Mouse (Mus musculus) olfactory bulb, adult 2 months (tissue): ENCODE results near the gene Jph4. TPM values are rescaled to one million over a fixed set of nuclear protein-coding genes. Genes with fewer than 3 reads are reported as not detected.

Experiments
- H3K27ac ChIP-seq: fragments of 200-500 bp; 2 replicates; pipeline ENCODE4 v1.5.1; 2012; ENCODE audit warnings: low read depth, low read length; ENCODE audit not compliant: insufficient read depth
- H3K4me1 ChIP-seq: fragments of 200-500 bp; 2 replicates; pipeline ENCODE4 v1.6.1; 2012; ENCODE audit warnings: low read length; ENCODE audit not compliant: control insufficient read depth, insufficient read depth
- H3K4me3 ChIP-seq: fragments of 200-500 bp; 2 replicates; pipeline ENCODE4 v1.5.1; 2012; ENCODE audit warnings: mild to moderate bottlenecking, low read depth, low read length, moderate library complexity; ENCODE audit not compliant: insufficient read depth
- CTCF ChIP-seq: fragments of 200-500 bp; IDR thresholded peaks from 2 replicates; pipeline ENCODE4 v1.5.1; 2012; ENCODE audit warnings: low read depth, mild to moderate bottlenecking, low read length, moderate library complexity; ENCODE audit not compliant: insufficient read depth
- POLR2A ChIP-seq: fragments of 200-500 bp; IDR thresholded peaks from 2 replicates; pipeline ENCODE4 v1.6.1; 2012; ENCODE audit warnings: mild to moderate bottlenecking, low read depth, low read length, moderate library complexity; ENCODE audit not compliant: insufficient read depth
- WGBS: fragments of 180-500 bp; shearing (Covaris S2); methylation state at CpG from one replicate; pipeline ENCODE4 v1.1.7; 2018; 5-methylcytosine and 5-hydroxymethylcytosine counted together
- polyA plus RNA-seq: library from polyadenylated mRNA; stranded (reverse); fragments of >200 nt; gene quantifications from 2 replicates; pipeline ENCODE4 v1.2.4, GENCODE M21; 2012; ENCODE audit warnings: low replicate concordance; ENCODE audit not compliant: missing spikeins, insufficient read depth, insufficient read length

The Jph4 gene
- polyA plus RNA-seq, 1 experiment: not detected

GRCm38 (mm10) chr14:55076956-55077355 is 39.8 kb downstream of the Jph4 start:
- peaks cover 65% of the 10 kb centered on the region for H3K4me1 ChIP-seq
- H3K27ac ChIP-seq: no peak overlapping the region; the same call in 1 of the 2 replicates
- 60% methylated on average over 3 of the region's 3 CpGs for WGBS
- no peak for TF ChIP-seq CTCF
- no peak for TF ChIP-seq POLR2A
- H3K4me3 ChIP-seq: no peak overlapping the region

GRCm38 (mm10) chr14:55076224-55076623 is 40.5 kb downstream of the Jph4 start:
- Histone ChIP-seq H3K27ac (no peak overlapping the region; the same call in 1 of the 2 replicates), H3K4me3 (no peak overlapping the region), H3K4me1 (peaks cover 72% of the 10 kb centered on the region)
- TF ChIP-seq CTCF (no peak), POLR2A (no peak)
- 16% methylated on average over 6 of the region's 6 CpGs for WGBS

DNA sequence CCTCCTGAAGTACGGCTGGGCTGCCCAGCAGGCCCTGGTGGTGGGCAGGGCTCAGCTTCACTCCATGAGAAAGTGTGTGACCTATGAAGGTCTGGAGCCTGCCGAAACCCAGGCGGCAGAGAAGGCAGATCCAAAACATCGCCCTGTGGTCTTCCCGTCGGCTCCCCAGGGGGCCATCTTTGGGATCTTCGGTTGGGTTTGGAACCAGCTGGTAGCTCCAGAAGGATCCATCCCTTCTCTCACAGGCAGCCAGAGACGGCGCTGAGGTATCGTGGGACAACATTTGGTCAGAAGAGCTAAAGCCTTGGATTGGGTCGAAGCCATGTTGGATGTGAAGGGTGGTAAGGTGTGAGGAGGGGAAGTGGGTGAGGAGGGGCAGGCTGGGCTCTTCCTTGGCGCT is 42.3 kb downstream of the Jph4 start:
- H3K4me1 ChIP-seq: peaks cover 76% of the 10 kb centered on the region
- TF ChIP-seq POLR2A (no peak), CTCF (no peak)
- H3K4me3 ChIP-seq: no peak overlapping the region
- 92% methylated on average over 12 of the region's 12 CpGs for WGBS
- H3K27ac ChIP-seq: no peak overlapping the region

DNA sequence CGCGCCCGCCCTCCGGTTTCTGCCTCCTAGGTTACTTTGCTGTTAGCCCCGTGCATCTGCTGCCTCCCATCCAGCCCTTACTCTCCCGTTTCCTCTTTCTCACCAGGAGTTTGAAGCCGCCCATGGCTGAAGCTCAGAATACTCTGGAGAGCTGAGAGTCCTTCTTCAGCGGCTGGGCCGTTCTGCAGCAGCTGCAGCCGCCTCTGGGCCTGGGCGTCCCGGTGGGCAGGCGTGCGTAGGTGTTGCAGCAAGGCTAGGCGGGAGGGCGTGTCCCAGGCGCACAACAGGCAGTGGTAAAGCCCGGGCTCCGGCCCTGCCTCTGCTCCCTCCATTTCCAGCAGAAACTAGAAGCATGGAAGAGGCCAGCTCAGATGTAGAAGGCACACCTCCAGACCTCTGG is 45.0 kb downstream of the Jph4 start:
- 22% methylated on average over 19 of the region's 19 CpGs for WGBS
- TF ChIP-seq POLR2A (no peak), CTCF (no peak)
- Histone ChIP-seq H3K4me1 (peaks cover 54% of the 10 kb centered on the region), H3K27ac (peak overlapping the region; percentile 38; the same call in 1 of the 2 replicates), H3K4me3 (no peak overlapping the region)

DNA sequence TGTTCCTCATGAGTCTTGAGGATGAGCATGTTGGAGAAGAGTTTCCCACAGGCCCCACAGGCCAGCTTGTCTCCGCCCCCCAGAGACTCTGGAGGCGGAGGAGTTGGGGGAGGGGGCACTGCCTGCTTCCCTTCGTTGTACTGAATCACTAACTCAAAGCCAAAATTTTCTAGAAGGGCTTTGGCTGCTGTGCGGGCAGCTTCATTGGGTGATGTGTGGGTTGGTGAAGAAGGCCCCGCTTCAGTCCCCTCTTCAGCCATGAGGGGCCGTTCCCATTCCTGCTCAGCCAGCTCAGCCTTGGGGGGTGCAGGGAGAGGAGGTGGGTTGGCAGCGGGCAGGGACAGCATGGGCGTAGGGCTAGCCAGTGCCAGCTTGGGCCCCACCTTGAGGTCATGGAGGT is 50.7 kb downstream of the Jph4 start:
- 0 out of 2 replicates have a peak overlapping the region, but pooled peaks have one; percentile 17 for H3K27ac ChIP-seq
- no peak overlapping the region for H3K4me3 ChIP-seq
- H3K4me1 ChIP-seq: peaks cover 64% of the 10 kb centered on the region
- 57% methylated on average over 8 of the region's 8 CpGs for WGBS
- TF ChIP-seq POLR2A (no peak), CTCF (no peak)

DNA sequence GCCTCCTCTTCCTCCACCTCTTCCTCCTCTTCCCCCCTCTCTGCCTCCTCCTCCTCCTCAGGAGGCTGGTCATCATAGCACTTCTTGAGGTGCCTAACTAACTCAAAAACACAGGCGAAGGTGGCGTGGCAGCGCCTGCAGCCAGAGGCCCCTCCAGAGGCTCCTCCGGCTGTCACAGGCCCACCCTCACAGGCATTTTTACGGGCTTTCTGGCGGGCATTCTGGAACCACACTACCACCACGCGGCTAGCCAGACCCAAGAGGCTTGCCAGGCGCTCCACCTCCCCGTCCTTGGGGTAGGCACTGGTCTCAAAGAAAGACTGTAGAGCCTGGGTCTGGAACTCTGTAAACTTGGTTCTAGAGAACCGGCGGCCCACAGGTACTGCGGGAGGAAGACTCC is 51.3 kb downstream of the Jph4 start:
- no peak overlapping the region for H3K4me3 ChIP-seq
- H3K27ac ChIP-seq: no peak overlapping the region
- WGBS: 79% methylated on average over 13 of the region's 13 CpGs
- peaks cover 61% of the 10 kb centered on the region for H3K4me1 ChIP-seq
- TF ChIP-seq CTCF (no peak), POLR2A (no peak)

GRCm38 (mm10) chr14:55064481-55065370 is 52.0 kb downstream of the Jph4 start:
- WGBS: 79% methylated on average over 35 of the region's 35 CpGs

GRCm38 (mm10) chr14:55063581-55064381 is 53.0 kb downstream of the Jph4 start:
- TF ChIP-seq CTCF: no peak
- TF ChIP-seq POLR2A: no peak
- WGBS: 77% methylated on average over 22 of the region's 22 CpGs
- H3K27ac ChIP-seq: no peak overlapping the region
- H3K4me3 ChIP-seq: no peak overlapping the region
- peaks cover 62% of the 10 kb centered on the region for H3K4me1 ChIP-seq

More at GRCm38 (mm10) chr14:55064481-55065370, 52.0 kb downstream of the Jph4 start:
- Histone ChIP-seq H3K4me1 (peaks cover 60% of the 10 kb centered on the region), H3K27ac (no peak overlapping the region), H3K4me3 (no peak overlapping the region)
- TF ChIP-seq POLR2A (no peak), CTCF (no peak)

GRCm38 (mm10) chr14:55063117-55063516 is 53.6 kb downstream of the Jph4 start:
- TF ChIP-seq POLR2A: no peak
- TF ChIP-seq CTCF: no peak

More at GRCm38 (mm10) chr14:55063117-55063516, 53.6 kb downstream of the Jph4 start:
- 83% methylated on average over 5 of the region's 5 CpGs for WGBS
- no peak overlapping the region for H3K27ac ChIP-seq
- H3K4me1 ChIP-seq: peaks cover 60% of the 10 kb centered on the region
- no peak overlapping the region for H3K4me3 ChIP-seq
